9 mouse cellular contexts compared by ENCODE assay signal in the genomic region with DNA sequence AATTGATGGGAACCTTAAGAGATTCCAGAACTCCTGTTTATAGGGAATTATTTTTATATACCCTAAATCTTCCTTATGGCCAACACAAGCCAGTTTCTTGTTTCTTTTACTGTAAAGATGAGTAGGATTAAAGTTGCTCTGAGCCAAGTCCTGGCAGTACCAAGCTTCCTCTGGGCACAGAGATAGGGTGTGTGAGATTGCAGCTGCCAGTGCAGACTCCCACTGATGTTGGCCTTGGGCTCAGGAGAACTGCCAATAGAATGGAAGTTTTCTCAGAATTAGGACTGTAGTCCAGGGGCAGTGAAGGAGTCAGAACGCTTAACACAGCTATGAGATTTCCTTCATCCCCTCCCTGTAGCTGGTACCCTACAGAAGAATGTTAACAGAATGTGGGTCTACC. TPM values are rescaled to one million over a fixed set of nuclear protein-coding genes. Genes with fewer than 3 reads are reported as not detected.
DNase-seq lines count a peak whose midpoint lies in the region; ATAC-seq and TF ChIP-seq lines count a peak whose summit lies in the region.
"Had no signal": no experiment of that assay in that cellular context is flagged by ENCODE, and none has a peak within 500 bp of the region (broad histone marks: within the 10 kb centered on the region; RNA-seq: fewer than 3 reads in every experiment).

No protein-coding gene starts in this region.

- peaks cover 45% of the 10 kb centered on the region for H3K4me1 ChIP-seq in heart, embryonic 15.5 days (replicated peaks)
- peaks cover 14% of the 10 kb centered on the region for H3K4me1 ChIP-seq in forebrain, postnatal 0 days (ENCODE audit: insufficient read depth)
- peaks cover 36% of the 10 kb centered on the region for H3K4me1 ChIP-seq in midbrain, embryonic 10.5 days

- intact Hi-C loops in heart, postnatal 14 days (cut with DNase I) = loop anchor here (5.0 kb wide), 1 partner anchor 116 kb away; a partner anchor contains a TSS

- peak overlapping the region; percentile 79 for H3K4me2 ChIP-seq in heart, embryonic 15.5 days
- H3K4me2 ChIP-seq in forebrain, postnatal 0 days (ENCODE audit: low read depth) = peak overlapping the region; percentile 92

- no peak overlapping the region for H3K9ac ChIP-seq in heart, embryonic 15.5 days
- peak overlapping the region; percentile 90; the same call in 1 of the 2 replicates for H3K9ac ChIP-seq in forebrain, postnatal 0 days

- no peaks in the 10 kb centered on the region for H3K27me3 ChIP-seq in heart, embryonic 15.5 days
- H3K27me3 ChIP-seq in forebrain, postnatal 0 days (ENCODE audit: insufficient read depth, low read length) = no peaks in the 10 kb centered on the region
- no peaks in the 10 kb centered on the region for H3K27me3 ChIP-seq in midbrain, embryonic 10.5 days (ENCODE audit: low read depth, poor library complexity, severe bottlenecking)

- TF ChIP-seq CTCF in forebrain, postnatal 0 days (IDR thresholded peaks at IDR 0.05; ENCODE audit: low read depth) = no peak

- DNase-seq in heart, postnatal 14 days = no peak
- DNase-seq in brain, adult 2 months (ENCODE audit: low read depth, low spot score) = peak; percentile 63
- no peak for DNase-seq in forebrain, postnatal 0 days
- DNase-seq in midbrain, embryonic 10.5 days (ENCODE audit: low spot score) = no peak
- DNase-seq in retina, postnatal 1 day = no peak
- no peak for DNase-seq in ovary, postnatal 36 days (ENCODE audit: low spot score)
- DNase-seq in urinary bladder, postnatal 10 days (ENCODE audit: low spot score) = no peak

- peak overlapping the region; percentile 83 for H3K4me3 ChIP-seq in heart, embryonic 15.5 days
- peak overlapping the region; percentile 49 for H3K4me3 ChIP-seq in forebrain, postnatal 0 days (ENCODE audit: low read depth, low read length)
- peak overlapping the region; percentile 98 for H3K4me3 ChIP-seq in midbrain, embryonic 10.5 days

- H3K27ac ChIP-seq in heart, embryonic 15.5 days = no peak overlapping the region
- no peak overlapping the region for H3K27ac ChIP-seq in forebrain, postnatal 0 days (ENCODE audit: low read depth, low read length)
- no peak overlapping the region for H3K27ac ChIP-seq in midbrain, embryonic 10.5 days (replicated peaks)

- peaks cover 27% of the 10 kb centered on the region for H3K36me3 ChIP-seq in heart, embryonic 15.5 days
- H3K36me3 ChIP-seq in forebrain, postnatal 0 days (ENCODE audit: insufficient read depth) = peaks cover 27% of the 10 kb centered on the region
- H3K36me3 ChIP-seq in midbrain, embryonic 10.5 days = peaks cover 58% of the 10 kb centered on the region

- 50% methylated on average over 1 of the region's 1 CpGs for WGBS in heart, embryonic 15.5 days
- WGBS in forebrain, postnatal 0 days = 57% methylated on average over 1 of the region's 1 CpGs
- 90% methylated on average over 1 of the region's 1 CpGs for WGBS in midbrain, embryonic 10.5 days

- no peaks in the 10 kb centered on the region for H3K9me3 ChIP-seq in heart, embryonic 15.5 days (replicated peaks)
- no peaks in the 10 kb centered on the region for H3K9me3 ChIP-seq in forebrain, postnatal 0 days (ENCODE audit: low read length)
- no peaks in the 10 kb centered on the region for H3K9me3 ChIP-seq in midbrain, embryonic 10.5 days (replicated peaks)
- H3K9me3 ChIP-seq: G1E had no signal

- ATAC-seq in heart, embryonic 15.5 days (replicated peaks; ENCODE audit: insufficient number of reproducible peaks, insufficient read depth, low FRiP score, low read depth) = no peak
- no peak for ATAC-seq in forebrain, postnatal 0 days

RNA-seq across cellular contexts. Expression of a gene that starts 1.4 kb away (rescaled TPM):
- 11.5 and 14.7 TPM in 2 replicates for polyA plus RNA-seq in heart, embryonic 15.5 days (2015; fragmentation: Nextera tagmentation; extraction: Ambion mirVana)
- 10 to 100 TPM; 22.2 to 25.2 TPM for total RNA-seq in heart, postnatal 14 days (2021)
- 31.7 TPM in 2 replicates for total RNA-seq in forebrain, postnatal 0 days (2014; rRNA removed)
- 27.1 and 29.3 TPM in 2 replicates for polyA plus RNA-seq in forebrain, postnatal 0 days (2015; fragmentation: Nextera tagmentation; extraction: Ambion mirVana)
- polyA plus RNA-seq in midbrain, embryonic 10.5 days (2016; fragmentation: Nextera tagmentation; extraction: Ambion mirVana) = 9.9 and 18.8 TPM in 2 replicates

RNA-seq across cellular contexts. Expression of a gene that starts 1.6 kb away (rescaled TPM):
- polyA plus RNA-seq in heart, embryonic 15.5 days (2015; fragmentation: Nextera tagmentation; extraction: Ambion mirVana) = 1,570 and 2,168 TPM in 2 replicates
- 1,000 to 10,000 TPM; 2,066 to 2,137 TPM for total RNA-seq in heart, postnatal 14 days (2021)
- total RNA-seq in forebrain, postnatal 0 days (2014; rRNA removed) = 339 and 418 TPM in 2 replicates
- 808 and 932 TPM in 2 replicates for polyA plus RNA-seq in forebrain, postnatal 0 days (2015; fragmentation: Nextera tagmentation; extraction: Ambion mirVana)
- polyA plus RNA-seq in midbrain, embryonic 10.5 days (2016; fragmentation: Nextera tagmentation; extraction: Ambion mirVana) = 926 and 929 TPM in 2 replicates

RNA-seq across cellular contexts. Expression of a gene that starts 17.8 kb away (rescaled TPM):
- polyA plus RNA-seq in heart, embryonic 15.5 days (2015; fragmentation: Nextera tagmentation; extraction: Ambion mirVana) = 163 and 167 TPM in 2 replicates
- 100 to 1,000 TPM; 128 to 140 TPM for total RNA-seq in heart, postnatal 14 days (2021)
- total RNA-seq in forebrain, postnatal 0 days (2014; rRNA removed) = 82.1 and 86.1 TPM in 2 replicates
- polyA plus RNA-seq in forebrain, postnatal 0 days (2015; fragmentation: Nextera tagmentation; extraction: Ambion mirVana) = 201 and 203 TPM in 2 replicates
- polyA plus RNA-seq in midbrain, embryonic 10.5 days (2016; fragmentation: Nextera tagmentation; extraction: Ambion mirVana) = 256 and 270 TPM in 2 replicates

RNA-seq across cellular contexts. Expression of a gene that starts 19.0 kb away (rescaled TPM):
- polyA plus RNA-seq in heart, embryonic 15.5 days (2015; fragmentation: Nextera tagmentation; extraction: Ambion mirVana) = 0.06 TPM in 1 of 2 replicates, not detected in the other
- total RNA-seq in heart, postnatal 14 days (2021) = under 1 TPM in 1 of 2 experiments, not detected in 1; 0.29 TPM
- total RNA-seq in forebrain, postnatal 0 days (2014; rRNA removed) = not detected in 2 replicates
- not detected in 2 replicates for polyA plus RNA-seq in forebrain, postnatal 0 days (2015; fragmentation: Nextera tagmentation; extraction: Ambion mirVana)
- polyA plus RNA-seq in midbrain, embryonic 10.5 days (2016; fragmentation: Nextera tagmentation; extraction: Ambion mirVana) = 0.14 and 0.15 TPM in 2 replicates
- total RNA-seq: G1E had no signal
- polyA plus RNA-seq: G1E had no signal

RNA-seq across cellular contexts. Expression of a gene that starts 39.6 kb away (rescaled TPM):
- polyA plus RNA-seq in heart, embryonic 15.5 days (2015; fragmentation: Nextera tagmentation; extraction: Ambion mirVana) = 6.3 and 11.1 TPM in 2 replicates
- 1 to 10 TPM; 8.7 to 9.9 TPM for total RNA-seq in heart, postnatal 14 days (2021)
- total RNA-seq in forebrain, postnatal 0 days (2014; rRNA removed) = 43.0 and 45.8 TPM in 2 replicates
- polyA plus RNA-seq in forebrain, postnatal 0 days (2015; fragmentation: Nextera tagmentation; extraction: Ambion mirVana) = 14.4 and 16.9 TPM in 2 replicates
- polyA plus RNA-seq in midbrain, embryonic 10.5 days (2016; fragmentation: Nextera tagmentation; extraction: Ambion mirVana) = 16.1 and 19.7 TPM in 2 replicates
- polyA plus RNA-seq: G1E had no signal
